Mouse (Mus musculus) heart, embryonic 12.5 days (tissue): ENCODE measurements around the gene Hcar2. TPM values are rescaled to one million over a fixed set of nuclear protein-coding genes. Genes with fewer than 3 reads are reported as not detected.

Source experiments
- ATAC-seq: fragments of 200-750 bp; cut with Nextera tagmentation; 2 replicates; pipeline ENCODE4 v1.8.0; 2017; ENCODE audit warnings: moderate TSS enrichment, moderate library complexity; ENCODE audit not compliant: insufficient number of reproducible peaks, low FRiP score
- H3K27ac ChIP-seq: fragments of 300-500 bp; sonication (generic); 2 replicates; pipeline ENCODE4 v1.5.1; 2016; ENCODE audit warnings: mild to moderate bottlenecking, moderate library complexity; ENCODE audit not compliant: poor library complexity, severe bottlenecking
- H3K27me3 ChIP-seq: fragments of 300-500 bp; sonication (generic); replicated peaks from 2 replicates; pipeline ENCODE4 v1.6.1; 2016; ENCODE audit warnings: mild to moderate bottlenecking, moderate library complexity
- H3K36me3 ChIP-seq: fragments of 300-500 bp; sonication (generic); 2 replicates; pipeline ENCODE4 v1.6.1; 2016; ENCODE audit warnings: mild to moderate bottlenecking, moderate library complexity
- H3K4me1 ChIP-seq: fragments of 300-500 bp; sonication (generic); replicated peaks from 2 replicates; pipeline ENCODE4 v1.6.1; 2016; ENCODE audit warnings: mild to moderate bottlenecking
- H3K4me2 ChIP-seq: fragments of 300-500 bp; sonication (generic); 2 replicates; pipeline ENCODE4 v1.6.1; 2016; ENCODE audit warnings: mild to moderate bottlenecking, moderate library complexity
- H3K4me3 ChIP-seq: fragments of 300-500 bp; sonication (generic); 2 replicates; pipeline ENCODE4 v1.5.1; 2016; ENCODE audit warnings: mild to moderate bottlenecking
- H3K9ac ChIP-seq: fragments of 300-500 bp; sonication (generic); 2 replicates; pipeline ENCODE4 v1.6.1; 2016; ENCODE audit warnings: mild to moderate bottlenecking, moderate library complexity
- H3K9me3 ChIP-seq: fragments of 300-500 bp; sonication (generic); replicated peaks from 2 replicates; pipeline ENCODE4 v1.6.1; 2016; ENCODE audit warnings: mild to moderate bottlenecking, moderate library complexity
- WGBS: fragments of 180-500 bp; shearing (Covaris S2); methylation state at CpG from one replicate; pipeline ENCODE4 v1.1.7; 2016; 5-methylcytosine and 5-hydroxymethylcytosine counted together
- polyA plus RNA-seq: library from polyadenylated mRNA; unstranded; fragments of >200 nt; fragmentation: Nextera tagmentation; extraction: Ambion mirVana; gene quantifications from 2 replicates; pipeline ENCODE4 v1.2.1, GENCODE M21; 2016

Gene Hcar2
- polyA plus RNA-seq, 1 experiment from 2014 or later, result not detected

GRCm38 (mm10) chr5:123890312-123890711 lies 25.0 kb upstream of the Hcar2 start:
- no peaks in the 10 kb centered on the region for H3K9me3 ChIP-seq
- H3K4me2 ChIP-seq, result no peak overlapping the region
- H3K9ac ChIP-seq, result no peak overlapping the region
- H3K36me3 ChIP-seq, result no peaks in the 10 kb centered on the region
- no peak for ATAC-seq
- H3K27ac ChIP-seq, result no peak overlapping the region
- no peaks in the 10 kb centered on the region for H3K27me3 ChIP-seq
- no peak overlapping the region for H3K4me3 ChIP-seq
- WGBS, result 73% methylated on average over 2 of the region's 2 CpGs
- H3K4me1 ChIP-seq, result peaks cover 4% of the 10 kb centered on the region; the same call in 1 of the 2 replicates

GRCm38 (mm10) chr5:123886365-123886764 lies 21.1 kb upstream of the Hcar2 start:
- ATAC-seq, result no peak
- Histone ChIP-seq H3K27me3 (0 out of 2 replicates have a peak, but pooled peaks cover 3% of the 10 kb centered on the region), H3K4me3 (no peak overlapping the region), H3K4me1 (no peaks in the 10 kb centered on the region), H3K9ac (no peak overlapping the region), H3K9me3 (no peaks in the 10 kb centered on the region), H3K4me2 (no peak overlapping the region), H3K27ac (no peak overlapping the region), H3K36me3 (no peaks in the 10 kb centered on the region)
- WGBS, result 72% methylated on average over 3 of the region's 3 CpGs

GRCm38 (mm10) chr5:123884332-123884731 lies 19.0 kb upstream of the Hcar2 start:
- Histone ChIP-seq H3K36me3 (no peaks in the 10 kb centered on the region), H3K4me3 (no peak overlapping the region), H3K9me3 (no peaks in the 10 kb centered on the region), H3K27ac (no peak overlapping the region), H3K9ac (no peak overlapping the region), H3K4me2 (no peak overlapping the region), H3K4me1 (peaks cover 9% of the 10 kb centered on the region), H3K27me3 (0 out of 2 replicates have a peak, but pooled peaks cover 3% of the 10 kb centered on the region)
- no peak for ATAC-seq
- 67% methylated on average over 10 of the region's 10 CpGs for WGBS

- Histone ChIP-seq H3K27ac (no peak overlapping the region), H3K9me3 (no peaks in the 10 kb centered on the region), H3K9ac (no peak overlapping the region), H3K4me2 (no peak overlapping the region), H3K27me3 (0 out of 2 replicates have a peak, but pooled peaks cover 3% of the 10 kb centered on the region), H3K4me3 (no peak overlapping the region), H3K36me3 (no peaks in the 10 kb centered on the region), H3K4me1 (peaks cover 9% of the 10 kb centered on the region)
- no peak for ATAC-seq
- WGBS, result 74% methylated on average over 7 of the region's 7 CpGs
Measured at GRCm38 (mm10) chr5:123883891-123884290, 18.6 kb upstream of the Hcar2 start.

GRCm38 (mm10) chr5:123880778-123881177 lies 15.5 kb upstream of the Hcar2 start:
- Histone ChIP-seq H3K27me3 (peaks cover 8% of the 10 kb centered on the region; the same call in 1 of the 2 replicates), H3K9me3 (no peaks in the 10 kb centered on the region), H3K27ac (no peak overlapping the region), H3K9ac (no peak overlapping the region), H3K4me3 (no peak overlapping the region), H3K4me1 (peaks cover 9% of the 10 kb centered on the region), H3K36me3 (no peaks in the 10 kb centered on the region), H3K4me2 (no peak overlapping the region)
- WGBS, result 73% methylated on average over 14 of the region's 14 CpGs
- no peak for ATAC-seq

- Histone ChIP-seq H3K4me2 (peak within 1 kb of the TSS; percentile 35; the same call in 1 of the 2 replicates), H3K4me3 (no peak within 1 kb of the TSS), H3K9ac (no peak within 1 kb of the TSS), H3K27ac (no peak within 1 kb of the TSS), H3K4me1 (peaks cover 9% of the 10 kb centered on the region), H3K27me3 (peaks cover 8% of the 10 kb centered on the region; the same call in 1 of the 2 replicates), H3K36me3 (no peaks in the 10 kb centered on the region), H3K9me3 (no peaks in the 10 kb centered on the region)
- ATAC-seq, result peak; percentile 25; the same call in 1 of the 2 replicates
- 55% methylated on average over 12 of the region's 12 CpGs for WGBS
Measured at GRCm38 (mm10) chr5:123879928-123880327, 14.6 kb upstream of the Hcar2 start, which contains the start of gene Hcar1. Gene Hcar1 (minus strand): TSS chr5:123880020.

GRCm38 (mm10) chr5:123878056-123878455 lies 12.8 kb upstream of the Hcar2 start:
- no peak overlapping the region for H3K4me3 ChIP-seq
- WGBS, result 61% methylated on average over 14 of the region's 14 CpGs
- peaks cover 8% of the 10 kb centered on the region; the same call in 1 of the 2 replicates for H3K27me3 ChIP-seq
- H3K36me3 ChIP-seq, result no peaks in the 10 kb centered on the region
- no peak overlapping the region for H3K4me2 ChIP-seq
- peaks cover 9% of the 10 kb centered on the region for H3K4me1 ChIP-seq
- no peak overlapping the region for H3K9ac ChIP-seq
- ATAC-seq, result no peak
- H3K27ac ChIP-seq, result no peak overlapping the region
- H3K9me3 ChIP-seq, result no peaks in the 10 kb centered on the region

GRCm38 (mm10) chr5:123874177-123874576 lies 8.9 kb upstream of the Hcar2 start:
- Histone ChIP-seq H3K4me3 (no peak overlapping the region), H3K4me2 (no peak overlapping the region), H3K9me3 (no peaks in the 10 kb centered on the region), H3K27ac (no peak overlapping the region), H3K4me1 (no peaks in the 10 kb centered on the region), H3K27me3 (peaks cover 5% of the 10 kb centered on the region; the same call in 1 of the 2 replicates), H3K9ac (no peak overlapping the region), H3K36me3 (no peaks in the 10 kb centered on the region)
- ATAC-seq, result no peak
- 79% methylated on average over 5 of the region's 5 CpGs for WGBS

GRCm38 (mm10) chr5:123869615-123870014 lies 4.3 kb upstream of the Hcar2 start:
- no peaks in the 10 kb centered on the region for H3K36me3 ChIP-seq
- no peak overlapping the region for H3K4me3 ChIP-seq
- no peaks in the 10 kb centered on the region for H3K27me3 ChIP-seq
- no peaks in the 10 kb centered on the region for H3K9me3 ChIP-seq
- no peak overlapping the region for H3K27ac ChIP-seq
- no peaks in the 10 kb centered on the region for H3K4me1 ChIP-seq
- no peak overlapping the region for H3K9ac ChIP-seq
- H3K4me2 ChIP-seq, result no peak overlapping the region
- WGBS, result 78% methylated on average over 4 of the region's 4 CpGs
- ATAC-seq, result no peak

GRCm38 (mm10) chr5:123866457-123866856 lies 1.2 kb upstream of the Hcar2 start:
- Histone ChIP-seq H3K4me3 (no peak overlapping the region), H3K9me3 (no peaks in the 10 kb centered on the region), H3K4me2 (no peak overlapping the region), H3K27me3 (no peaks in the 10 kb centered on the region), H3K36me3 (no peaks in the 10 kb centered on the region), H3K4me1 (no peaks in the 10 kb centered on the region), H3K27ac (no peak overlapping the region), H3K9ac (no peak overlapping the region)
- no peak for ATAC-seq
- 81% methylated on average over 4 of the region's 4 CpGs for WGBS

- no peaks in the 10 kb centered on the region for H3K36me3 ChIP-seq
- no peak for ATAC-seq
- no peaks in the 10 kb centered on the region for H3K9me3 ChIP-seq
- WGBS, result 82% methylated on average over 14 of the region's 14 CpGs
- no peaks in the 10 kb centered on the region for H3K27me3 ChIP-seq
- H3K27ac ChIP-seq, result no peak overlapping the region
- no peak overlapping the region for H3K4me3 ChIP-seq
- H3K4me1 ChIP-seq, result no peaks in the 10 kb centered on the region
- H3K4me2 ChIP-seq, result no peak overlapping the region
- H3K9ac ChIP-seq, result no peak overlapping the region
Measured at GRCm38 (mm10) chr5:123863934-123864333, 1.4 kb downstream of the Hcar2 start.
